Mouse (Mus musculus): Measurements from ENCODE around the gene Tsen2. TPM values are rescaled to one million over a fixed set of nuclear protein-coding genes. Genes with fewer than 3 reads are reported as not detected.

Gene Tsen2
- polyA plus RNA-seq, 2 experiments, result 16.3 to 26.1 TPM

DNA sequence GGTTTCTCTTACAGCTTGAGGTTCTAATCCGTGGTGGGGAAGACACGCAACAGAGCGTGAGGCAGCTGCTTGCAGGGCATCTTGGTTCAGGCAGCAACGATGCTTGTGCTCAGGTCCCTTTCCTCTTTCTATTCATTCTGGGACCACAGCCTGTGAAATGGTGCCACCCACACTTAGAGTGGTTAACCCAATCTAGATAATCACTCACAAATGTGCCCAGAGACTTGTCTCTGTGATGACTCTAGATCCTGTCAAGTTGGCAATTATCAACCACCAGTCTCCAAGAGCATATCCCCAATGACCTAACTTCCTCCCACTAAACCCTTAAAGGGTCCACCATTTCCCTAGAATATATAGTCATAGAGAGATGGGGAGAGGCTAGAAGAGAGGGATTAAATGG, 31.3 kb upstream of the Tsen2 start:
- no peak overlapping the region for H3K27ac ChIP-seq (replicated peaks; ENCODE audit: low read depth, low read length)
- DNase-seq (ENCODE audit: low spot score) (no peak), ATAC-seq (ENCODE audit: low FRiP score, low read depth) (no peak)
- no peaks in the 10 kb centered on the region for H3K27me3 ChIP-seq (ENCODE audit: control insufficient read depth, insufficient read depth, low read length)
- peaks cover 4% of the 10 kb centered on the region; the same call in 1 of the 2 replicates for H3K9me3 ChIP-seq (ENCODE audit: control insufficient read depth, low read length)
- H3K4me3 ChIP-seq (replicated peaks; ENCODE audit: low read length), result no peak overlapping the region
- no peak for TF ChIP-seq POLR2A (IDR thresholded peaks at IDR 0.05; ENCODE audit: borderline replicate concordance, extremely low read depth, insufficient read depth, insufficient read length)
- H3K36me3 ChIP-seq (ENCODE audit: control insufficient read depth, insufficient read depth, low read length), result no peaks in the 10 kb centered on the region
- no peak overlapping the region for H3K9ac ChIP-seq (ENCODE audit: low read depth, low read length, severe bottlenecking)
- no peaks in the 10 kb centered on the region for H3K4me1 ChIP-seq (ENCODE audit: control insufficient read depth, insufficient read depth, low read length)
- WGBS, result 90% methylated on average over 4 of the region's 4 CpGs
- no peak overlapping the region for H3K4me2 ChIP-seq (replicated peaks; ENCODE audit: low read depth, low read length, severe bottlenecking)

DNA sequence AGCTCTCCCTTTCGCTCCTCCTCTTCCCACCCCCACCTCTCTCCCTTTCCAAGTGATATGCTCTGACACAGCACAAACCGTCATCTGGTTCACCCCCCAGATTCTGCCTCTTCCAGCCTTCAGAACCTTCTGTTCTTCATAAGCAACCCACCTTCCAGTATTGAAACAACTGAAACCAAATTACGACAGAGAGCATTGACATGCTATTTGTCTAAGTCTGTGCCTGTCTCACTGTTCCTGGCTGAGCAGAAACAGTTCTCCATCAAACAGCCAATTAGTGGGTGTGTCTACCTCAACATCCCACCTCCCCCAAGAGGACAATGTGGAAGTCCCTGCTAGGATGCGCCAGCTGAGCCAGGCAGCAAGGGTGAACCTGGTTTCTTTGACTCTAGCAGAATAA, 26.6 kb upstream of the Tsen2 start:
- no peak overlapping the region for H3K9ac ChIP-seq (ENCODE audit: low read depth, low read length, severe bottlenecking)
- H3K4me1 ChIP-seq (ENCODE audit: control insufficient read depth, insufficient read depth, low read length), result no peaks in the 10 kb centered on the region
- no peak overlapping the region for H3K4me2 ChIP-seq (replicated peaks; ENCODE audit: low read depth, low read length, severe bottlenecking)
- no peak overlapping the region for H3K4me3 ChIP-seq (replicated peaks; ENCODE audit: low read length)
- 62% methylated on average over 4 of the region's 4 CpGs for WGBS
- ATAC-seq (ENCODE audit: low FRiP score, low read depth), result no peak
- no peak for DNase-seq (ENCODE audit: low spot score)
- H3K9me3 ChIP-seq (ENCODE audit: control insufficient read depth, low read length), result no peaks in the 10 kb centered on the region
- H3K36me3 ChIP-seq (ENCODE audit: control insufficient read depth, insufficient read depth, low read length), result no peaks in the 10 kb centered on the region
- no peak overlapping the region for H3K27ac ChIP-seq (replicated peaks; ENCODE audit: low read depth, low read length)
- TF ChIP-seq POLR2A (IDR thresholded peaks at IDR 0.05; ENCODE audit: borderline replicate concordance, extremely low read depth, insufficient read depth, insufficient read length), result no peak
- no peaks in the 10 kb centered on the region for H3K27me3 ChIP-seq (ENCODE audit: control insufficient read depth, insufficient read depth, low read length)

DNA sequence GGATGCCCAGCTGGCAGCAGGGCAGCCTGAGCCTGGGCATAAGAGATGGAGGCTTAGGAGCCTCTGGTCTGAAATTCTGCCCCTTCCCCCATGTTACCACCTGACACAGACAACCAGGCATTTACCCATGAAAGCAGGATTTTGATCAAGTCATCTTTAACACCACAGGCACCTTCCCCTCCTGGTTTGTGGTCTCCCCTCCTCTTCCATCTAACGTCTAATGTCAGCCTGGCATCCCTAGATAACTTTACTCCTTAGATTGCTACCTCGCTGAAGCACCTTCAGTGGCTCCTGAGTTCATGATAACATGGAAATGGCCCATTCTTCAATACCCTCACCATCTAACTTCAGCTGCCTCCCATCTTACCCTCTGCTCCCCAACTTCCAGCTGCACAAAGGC, 26.1 kb upstream of the Tsen2 start:
- no peaks in the 10 kb centered on the region for H3K27me3 ChIP-seq (ENCODE audit: control insufficient read depth, insufficient read depth, low read length)
- DNase-seq (ENCODE audit: low spot score) (no peak), ATAC-seq (ENCODE audit: low FRiP score, low read depth) (no peak)
- H3K4me1 ChIP-seq (ENCODE audit: control insufficient read depth, insufficient read depth, low read length), result no peaks in the 10 kb centered on the region
- TF ChIP-seq POLR2A (IDR thresholded peaks at IDR 0.05; ENCODE audit: borderline replicate concordance, extremely low read depth, insufficient read depth, insufficient read length), result no peak
- no peak overlapping the region for H3K4me2 ChIP-seq (replicated peaks; ENCODE audit: low read depth, low read length, severe bottlenecking)
- no peak overlapping the region for H3K4me3 ChIP-seq (replicated peaks; ENCODE audit: low read length)
- H3K9ac ChIP-seq (ENCODE audit: low read depth, low read length, severe bottlenecking), result no peak overlapping the region
- H3K27ac ChIP-seq (replicated peaks; ENCODE audit: low read depth, low read length), result no peak overlapping the region
- WGBS, result 83% methylated on average over 2 of the region's 2 CpGs
- H3K36me3 ChIP-seq (ENCODE audit: control insufficient read depth, insufficient read depth, low read length), result no peaks in the 10 kb centered on the region
- H3K9me3 ChIP-seq (ENCODE audit: control insufficient read depth, low read length), result no peaks in the 10 kb centered on the region

DNA sequence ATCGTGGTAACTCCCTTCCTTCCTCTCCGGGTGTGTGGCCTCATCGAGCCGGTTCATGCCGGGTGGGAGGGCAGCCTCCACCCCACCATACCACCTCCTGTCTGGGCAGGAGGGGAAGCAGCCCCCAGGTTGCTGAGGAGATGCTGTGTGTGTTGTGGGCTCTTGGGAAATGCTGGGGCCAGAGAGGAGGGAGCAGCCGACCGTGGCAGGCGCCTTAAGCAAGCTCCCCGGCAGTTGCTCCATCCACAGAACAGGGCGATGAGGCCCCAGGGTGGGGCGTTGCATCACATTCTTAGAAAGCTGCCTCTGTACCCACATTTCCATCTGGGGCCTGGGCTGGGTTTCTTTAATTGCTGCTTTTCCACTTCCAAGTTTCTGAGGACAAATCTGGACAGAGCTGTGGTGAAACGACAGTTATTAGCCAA, 25.2 kb upstream of the Tsen2 start:
- Histone ChIP-seq H3K4me2 (replicated peaks; ENCODE audit: low read depth, low read length, severe bottlenecking) (no peak overlapping the region), H3K4me1 (ENCODE audit: control insufficient read depth, insufficient read depth, low read length) (no peaks in the 10 kb centered on the region), H3K27me3 (ENCODE audit: control insufficient read depth, insufficient read depth, low read length) (no peaks in the 10 kb centered on the region), H3K9me3 (ENCODE audit: control insufficient read depth, low read length) (no peaks in the 10 kb centered on the region), H3K27ac (replicated peaks; ENCODE audit: low read depth, low read length) (no peak overlapping the region), H3K9ac (ENCODE audit: low read depth, low read length, severe bottlenecking) (no peak overlapping the region), H3K4me3 (replicated peaks; ENCODE audit: low read length) (no peak overlapping the region), H3K36me3 (ENCODE audit: control insufficient read depth, insufficient read depth, low read length) (no peaks in the 10 kb centered on the region)
- WGBS, result 49% methylated on average over 8 of the region's 12 CpGs
- ATAC-seq (ENCODE audit: low FRiP score, low read depth) (no peak), DNase-seq (ENCODE audit: low spot score) (no peak)
- TF ChIP-seq POLR2A (IDR thresholded peaks at IDR 0.05; ENCODE audit: borderline replicate concordance, extremely low read depth, insufficient read depth, insufficient read length), result no peak

DNA sequence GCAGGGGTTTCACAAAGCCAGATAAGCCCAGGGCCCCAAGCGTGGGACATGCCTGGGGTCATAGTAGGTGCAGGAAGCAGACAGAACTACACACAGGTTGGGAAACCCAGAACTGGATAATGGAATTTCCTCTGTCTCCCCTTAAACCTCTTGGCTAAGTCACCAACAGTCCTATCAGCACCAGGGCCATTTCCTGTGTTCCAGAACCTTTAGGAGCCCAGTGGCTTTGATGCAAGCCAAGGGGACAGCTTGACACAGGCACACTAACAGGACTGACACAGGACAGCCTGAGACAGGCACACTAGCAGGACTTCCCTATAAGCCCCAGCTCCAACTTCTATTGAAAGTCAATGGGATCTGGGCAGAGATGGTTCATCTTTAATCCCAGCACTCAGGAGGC, 22.5 kb upstream of the Tsen2 start:
- 85% methylated on average over 1 of the region's 1 CpGs for WGBS
- Histone ChIP-seq H3K4me3 (replicated peaks; ENCODE audit: low read length) (no peak overlapping the region), H3K9me3 (ENCODE audit: control insufficient read depth, low read length) (no peaks in the 10 kb centered on the region), H3K9ac (ENCODE audit: low read depth, low read length, severe bottlenecking) (no peak overlapping the region), H3K36me3 (ENCODE audit: control insufficient read depth, insufficient read depth, low read length) (no peaks in the 10 kb centered on the region), H3K4me2 (replicated peaks; ENCODE audit: low read depth, low read length, severe bottlenecking) (no peak overlapping the region), H3K4me1 (ENCODE audit: control insufficient read depth, insufficient read depth, low read length) (no peaks in the 10 kb centered on the region), H3K27ac (replicated peaks; ENCODE audit: low read depth, low read length) (no peak overlapping the region), H3K27me3 (ENCODE audit: control insufficient read depth, insufficient read depth, low read length) (no peaks in the 10 kb centered on the region)
- no peak for TF ChIP-seq POLR2A (IDR thresholded peaks at IDR 0.05; ENCODE audit: borderline replicate concordance, extremely low read depth, insufficient read depth, insufficient read length)
- no peak for DNase-seq (ENCODE audit: low spot score)
- no peak for ATAC-seq (ENCODE audit: low FRiP score, low read depth)

DNA sequence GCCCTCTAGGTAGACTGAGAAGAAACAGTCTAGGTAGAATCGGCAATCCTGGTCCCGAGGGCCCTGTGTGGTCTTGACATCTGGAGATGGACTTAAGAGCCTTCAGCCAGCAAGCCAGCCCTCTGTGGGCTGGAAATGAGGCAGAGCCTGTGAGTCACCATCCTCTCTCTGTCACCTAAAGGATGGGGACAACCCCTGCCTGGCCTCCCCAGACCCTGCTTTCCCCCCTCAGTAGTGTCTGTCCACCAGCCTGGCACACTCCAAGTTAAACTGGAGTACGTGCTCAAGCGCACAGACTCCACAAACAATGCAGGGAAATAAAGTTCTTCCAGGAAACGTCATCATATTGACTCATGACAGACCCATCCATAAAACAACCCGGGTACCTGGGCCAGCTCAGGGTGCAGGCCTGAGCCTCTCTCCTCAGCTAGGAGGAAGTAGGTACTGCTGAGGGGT, 21.7 kb upstream of the Tsen2 start:
- no peak overlapping the region for H3K27ac ChIP-seq (replicated peaks; ENCODE audit: low read depth, low read length)
- H3K9me3 ChIP-seq (ENCODE audit: control insufficient read depth, low read length), result no peaks in the 10 kb centered on the region
- no peak for ATAC-seq (ENCODE audit: low FRiP score, low read depth)
- TF ChIP-seq POLR2A (IDR thresholded peaks at IDR 0.05; ENCODE audit: borderline replicate concordance, extremely low read depth, insufficient read depth, insufficient read length), result no peak
- H3K4me2 ChIP-seq (replicated peaks; ENCODE audit: low read depth, low read length, severe bottlenecking), result no peak overlapping the region
- H3K9ac ChIP-seq (ENCODE audit: low read depth, low read length, severe bottlenecking), result no peak overlapping the region
- 73% methylated on average over 6 of the region's 6 CpGs for WGBS
- no peak for DNase-seq (ENCODE audit: low spot score)
- H3K36me3 ChIP-seq (ENCODE audit: control insufficient read depth, insufficient read depth, low read length), result no peaks in the 10 kb centered on the region
- H3K4me1 ChIP-seq (ENCODE audit: control insufficient read depth, insufficient read depth, low read length), result no peaks in the 10 kb centered on the region
- H3K27me3 ChIP-seq (ENCODE audit: control insufficient read depth, insufficient read depth, low read length), result no peaks in the 10 kb centered on the region
- no peak overlapping the region for H3K4me3 ChIP-seq (replicated peaks; ENCODE audit: low read length)
